In the genomic region with DNA sequence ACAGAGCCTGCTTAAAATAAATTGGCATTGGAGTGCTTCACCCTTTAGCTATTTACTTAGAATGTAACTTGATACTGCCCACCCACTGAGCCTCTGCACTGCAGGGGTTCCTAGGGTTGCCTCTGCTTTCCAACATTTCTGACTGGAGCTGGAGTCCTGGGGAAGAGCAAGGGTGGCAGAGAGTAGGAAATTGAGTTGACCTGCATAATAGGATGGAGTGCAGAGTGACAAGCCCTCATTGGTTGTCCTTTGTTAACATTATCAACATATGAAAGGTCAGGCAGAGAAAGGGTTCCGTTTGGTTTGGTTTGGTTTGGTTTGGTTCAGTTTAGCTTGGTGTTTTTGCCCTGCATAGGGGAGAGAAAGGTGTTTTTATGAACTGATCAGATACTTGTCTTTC, we compare ENCODE assay signal across 34 mouse cellular contexts. TPM values are rescaled to one million over a fixed set of nuclear protein-coding genes. Genes with fewer than 3 reads are reported as not detected.
"Had no signal": no experiment of that assay in that cellular context is flagged by ENCODE, and none has a peak within 500 bp of the region (broad histone marks: within the 10 kb centered on the region; RNA-seq: fewer than 3 reads in every experiment).

No protein-coding gene starts in this region.

- H3K9ac ChIP-seq: heart, embryonic 13.5 days; heart, embryonic 15.5 days; hindbrain, embryonic 12.5 days; hindbrain, embryonic 14.5 days; intestine, embryonic 15.5 days; limb, embryonic 13.5 days; limb, embryonic 15.5 days; liver, embryonic 12.5 days; liver, embryonic 14.5 days had no signal

- H3K4me1 ChIP-seq: heart, embryonic 13.5 days; heart, embryonic 15.5 days; hindbrain, embryonic 12.5 days; intestine, embryonic 15.5 days; limb, embryonic 13.5 days; limb, embryonic 15.5 days; liver, embryonic 12.5 days had no signal

- H3K36me3 ChIP-seq: heart, embryonic 13.5 days; heart, embryonic 15.5 days; hindbrain, embryonic 12.5 days; intestine, embryonic 15.5 days; limb, embryonic 13.5 days; limb, embryonic 15.5 days; liver, embryonic 12.5 days had no signal

- H3K27ac ChIP-seq: gastrocnemius, adult 2 months; heart, embryonic 13.5 days; heart, embryonic 15.5 days; hindbrain, embryonic 12.5 days; hindbrain, embryonic 14.5 days; intestine, embryonic 15.5 days; limb, embryonic 13.5 days; limb, embryonic 15.5 days; liver, embryonic 12.5 days; liver, embryonic 14.5 days had no signal

- ATAC-seq: hindbrain, embryonic 16.5 days; inflammation-experienced regulatory T-cells, adult 6 months; intestine, embryonic 15.5 days; intestine, postnatal 0 days; liver, embryonic 12.5 days had no signal

- H3K4me2 ChIP-seq: heart, embryonic 11.5 days; heart, embryonic 13.5 days; heart, embryonic 15.5 days; hindbrain, embryonic 12.5 days; hindbrain, embryonic 14.5 days; intestine, embryonic 15.5 days; limb, embryonic 13.5 days; limb, embryonic 15.5 days; liver, embryonic 12.5 days had no signal

- H3K4me3 ChIP-seq: gastrocnemius, adult 2 months; heart, embryonic 13.5 days; heart, embryonic 15.5 days; hindbrain, embryonic 12.5 days; intestine, embryonic 15.5 days; limb, embryonic 13.5 days; limb, embryonic 15.5 days; liver, embryonic 12.5 days had no signal

- H3K9me3 ChIP-seq: heart, embryonic 13.5 days; heart, embryonic 15.5 days; hindbrain, embryonic 12.5 days; intestine, embryonic 15.5 days; limb, embryonic 13.5 days; limb, embryonic 15.5 days; liver, embryonic 12.5 days had no signal

- DNase-seq: gastrocnemius, adult 2 months; gastrocnemius, postnatal 10 days; gastrocnemius, postnatal 25 days; heart, adult 18-20 months; heart, postnatal 14 days; heart, postnatal 36 days; kidney, adult 18-20 months; kidney, adult 8-10 months; kidney, postnatal 10 days; kidney, postnatal 36 days; layer of hippocampus, adult 9-11 months; layer of hippocampus, postnatal 36 days; left cerebral cortex, postnatal 4 days had no signal

- H3K27me3 ChIP-seq: heart, embryonic 13.5 days; heart, embryonic 15.5 days; hindbrain, embryonic 12.5 days; intestine, embryonic 15.5 days; limb, embryonic 13.5 days; limb, embryonic 15.5 days; liver, embryonic 12.5 days had no signal

RNA-seq across cellular contexts. Expression of gene Foxr2, which starts 33.2 kb away (rescaled TPM):
- total RNA-seq: gastrocnemius, adult 2 months; gastrocnemius, postnatal 10 days; gastrocnemius, postnatal 25 days; gastrocnemius, postnatal 4 days; granulocyte monocyte progenitor cell, adult 5-6 weeks; heart, adult 18-20 months; heart, adult 8-10 months; heart, postnatal 14 days; heart, postnatal 36 days; hematopoietic stem cell, adult 5-6 weeks; liver, adult 2 months had no signal
- polyA plus RNA-seq: heart, embryonic 11.5 days; heart, embryonic 13.5 days; heart, embryonic 15.5 days; heart, postnatal 0 days; hindbrain, embryonic 12.5 days; inflammation-experienced regulatory T-cells, adult 6 months; intestine, embryonic 15.5 days; intestine, postnatal 0 days; large intestine, adult 2 months; limb, embryonic 13.5 days; limb, embryonic 15.5 days; liver, adult 2 months; liver, embryonic 12.5 days; liver, embryonic 14.5 days; liver, embryonic 16.5 days had no signal
